11 mouse cellular contexts compared by ENCODE assay signal in the genomic region with DNA sequence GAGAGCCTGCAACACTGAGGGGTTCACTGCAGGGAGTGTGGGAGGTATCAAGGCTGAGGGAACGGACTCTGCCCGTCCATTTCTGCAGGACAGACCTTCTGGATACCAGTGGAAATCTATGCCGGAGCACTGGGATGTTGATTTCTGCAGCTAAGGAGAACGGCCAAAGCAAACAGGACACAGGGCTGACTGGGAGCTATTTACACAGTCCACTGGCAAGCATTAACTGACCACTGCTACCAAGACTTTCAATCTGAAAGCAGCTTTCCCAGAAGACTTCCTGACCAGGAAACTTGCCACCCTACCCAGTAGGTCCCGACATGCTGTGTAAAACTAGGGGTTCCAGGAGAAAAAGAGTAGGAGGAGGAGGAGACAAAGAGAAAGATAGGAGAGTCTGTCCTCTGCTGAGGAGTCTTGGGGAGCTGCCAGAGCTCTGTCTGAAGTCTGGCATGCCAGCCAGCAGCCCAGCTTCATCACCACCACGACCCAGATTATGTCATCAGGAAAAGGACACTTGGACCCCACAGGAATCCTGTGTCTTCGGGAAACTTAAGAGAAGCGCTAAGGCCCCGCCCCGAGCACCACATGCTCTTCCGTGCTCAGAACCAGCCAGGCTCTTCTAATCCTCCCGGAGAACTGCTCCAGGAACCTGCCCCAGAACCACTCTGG. TPM values are rescaled to one million over a fixed set of nuclear protein-coding genes. Genes with fewer than 3 reads are reported as not detected.
DNase-seq lines count a peak whose midpoint lies in the region; ATAC-seq and TF ChIP-seq lines count a peak whose summit lies in the region.
"Had no signal": no experiment of that assay in that cellular context is flagged by ENCODE, and none has a peak within 500 bp of the region (broad histone marks: within the 10 kb centered on the region; RNA-seq: fewer than 3 reads in every experiment).

No protein-coding gene starts in this region.

- H3K27ac ChIP-seq in stomach, embryonic 16.5 days (ENCODE audit: low read length): no peak overlapping the region
- H3K27ac ChIP-seq in stomach, postnatal 0 days (replicated peaks): no peak overlapping the region
- H3K27ac ChIP-seq in limb, embryonic 10.5 days: no peak overlapping the region
- no peak overlapping the region for H3K27ac ChIP-seq in forebrain, embryonic 15.5 days (replicated peaks)
- H3K27ac ChIP-seq: gastrocnemius, adult 2 months; limb, embryonic 12.5 days had no signal

- ATAC-seq in stomach, embryonic 16.5 days (ENCODE audit: insufficient read depth, low FRiP score): no peak
- ATAC-seq in stomach, postnatal 0 days (ENCODE audit: low FRiP score, low TSS enrichment): no peak
- no peak for ATAC-seq in megakaryocyte progenitor cell, adult 5-6 weeks (replicated peaks; ENCODE audit: poor library complexity)
- ATAC-seq in forebrain, embryonic 15.5 days (replicated peaks): no peak

- DNase-seq in heart, adult 9 months (ENCODE audit: low spot score in 2 of 2): peak; percentile 34 to 35
- DNase-seq in heart, postnatal 4 days: no peak
- no peak for DNase-seq in stomach, postnatal 0 days (ENCODE audit: low spot score)
- peak; percentile 90 for DNase-seq in kidney, adult 9 months
- DNase-seq in limb, embryonic 10.5 days (ENCODE audit: low spot score): no peak
- DNase-seq: gastrocnemius, adult 2 months had no signal

- no peak for TF ChIP-seq CTCF in stomach, postnatal 0 days (IDR thresholded peaks at IDR 0.05; ENCODE audit: low read depth)

- H3K27me3 ChIP-seq in stomach, embryonic 16.5 days (ENCODE audit: control insufficient read depth, insufficient read depth, low read length): no peaks in the 10 kb centered on the region
- no peaks in the 10 kb centered on the region for H3K27me3 ChIP-seq in stomach, postnatal 0 days (ENCODE audit: control insufficient read depth, insufficient read depth, low read length)
- no peaks in the 10 kb centered on the region for H3K27me3 ChIP-seq in limb, embryonic 10.5 days (ENCODE audit: low read depth, poor library complexity, severe bottlenecking)
- no peaks in the 10 kb centered on the region for H3K27me3 ChIP-seq in forebrain, embryonic 15.5 days
- H3K27me3 ChIP-seq: limb, embryonic 12.5 days had no signal

- TF ChIP-seq EP300 in stomach, postnatal 0 days (optimal IDR thresholded peaks at IDR 0.05): no peak

- peak overlapping the region; percentile 33; the same call in 1 of the 2 replicates for H3K9ac ChIP-seq in stomach, embryonic 16.5 days (ENCODE audit: low read length)
- H3K9ac ChIP-seq in stomach, postnatal 0 days (ENCODE audit: low read length): no peak overlapping the region
- no peak overlapping the region for H3K9ac ChIP-seq in forebrain, embryonic 15.5 days (replicated peaks)
- H3K9ac ChIP-seq: limb, embryonic 12.5 days had no signal

- H3K9me3 ChIP-seq in stomach, embryonic 16.5 days (replicated peaks; ENCODE audit: control insufficient read depth, low read length): no peaks in the 10 kb centered on the region
- H3K9me3 ChIP-seq in stomach, postnatal 0 days (ENCODE audit: control insufficient read depth, low read length): no peaks in the 10 kb centered on the region
- no peaks in the 10 kb centered on the region for H3K9me3 ChIP-seq in limb, embryonic 10.5 days (replicated peaks)
- no peaks in the 10 kb centered on the region for H3K9me3 ChIP-seq in forebrain, embryonic 15.5 days
- H3K9me3 ChIP-seq: G1E; limb, embryonic 12.5 days had no signal

- no peaks in the 10 kb centered on the region for H3K36me3 ChIP-seq in stomach, embryonic 16.5 days (ENCODE audit: control insufficient read depth, insufficient read depth, low read length)
- H3K36me3 ChIP-seq in stomach, postnatal 0 days (ENCODE audit: control insufficient read depth, insufficient read depth, low read length): no peaks in the 10 kb centered on the region
- no peaks in the 10 kb centered on the region for H3K36me3 ChIP-seq in limb, embryonic 10.5 days
- H3K36me3 ChIP-seq in forebrain, embryonic 15.5 days: no peaks in the 10 kb centered on the region
- H3K36me3 ChIP-seq: G1E; limb, embryonic 12.5 days had no signal

- peaks cover 6% of the 10 kb centered on the region; the same call in 1 of the 2 replicates for H3K4me1 ChIP-seq in stomach, embryonic 16.5 days (ENCODE audit: control insufficient read depth, insufficient read depth, low read length)
- no peaks in the 10 kb centered on the region for H3K4me1 ChIP-seq in stomach, postnatal 0 days (replicated peaks; ENCODE audit: control insufficient read depth, insufficient read depth)
- H3K4me1 ChIP-seq in limb, embryonic 10.5 days: 0 out of 2 replicates have a peak, but pooled peaks cover 4% of the 10 kb centered on the region
- H3K4me1 ChIP-seq in forebrain, embryonic 15.5 days: 0 out of 2 replicates have a peak, but pooled peaks cover 3% of the 10 kb centered on the region
- H3K4me1 ChIP-seq: limb, embryonic 12.5 days had no signal

- H3K4me3 ChIP-seq in stomach, embryonic 16.5 days (replicated peaks; ENCODE audit: low read length): no peak overlapping the region
- H3K4me3 ChIP-seq in stomach, postnatal 0 days (ENCODE audit: low read depth, low read length): no peak overlapping the region
- no peak overlapping the region for H3K4me3 ChIP-seq in limb, embryonic 10.5 days
- H3K4me3 ChIP-seq in forebrain, embryonic 15.5 days: no peak overlapping the region
- H3K4me3 ChIP-seq: gastrocnemius, adult 2 months; limb, embryonic 12.5 days had no signal

- H3K4me2 ChIP-seq in stomach, embryonic 16.5 days (ENCODE audit: low read depth, low read length): peak overlapping the region; percentile 32; the same call in 1 of the 2 replicates
- H3K4me2 ChIP-seq in stomach, postnatal 0 days (replicated peaks; ENCODE audit: low read depth): no peak overlapping the region
- no peak overlapping the region for H3K4me2 ChIP-seq in forebrain, embryonic 15.5 days (replicated peaks)
- H3K4me2 ChIP-seq: limb, embryonic 12.5 days had no signal

- 45% methylated on average over 12 of the region's 12 CpGs for WGBS in stomach, embryonic 16.5 days
- WGBS in stomach, postnatal 0 days: 37% methylated on average over 12 of the region's 12 CpGs
- 62% methylated on average over 12 of the region's 12 CpGs for WGBS in limb, embryonic 10.5 days
- WGBS in forebrain, embryonic 15.5 days: 53% methylated on average over 12 of the region's 12 CpGs

RNA-seq across cellular contexts. Expression of gene Gpr37l1, which starts 2.2 kb away (rescaled TPM):
- under 1 TPM in 1 of 2 experiments, not detected in 1; 0.18 TPM for total RNA-seq in heart, postnatal 4 days (2021)
- 0.90 and 1.3 TPM in 2 replicates for polyA plus RNA-seq in stomach, embryonic 16.5 days (2015; fragmentation: Nextera tagmentation; extraction: Ambion mirVana)
- 3.1 and 3.4 TPM in 2 replicates for polyA plus RNA-seq in stomach, postnatal 0 days (2015; fragmentation: Nextera tagmentation; extraction: Ambion mirVana)
- polyA plus RNA-seq in limb, embryonic 10.5 days (2016; fragmentation: Nextera tagmentation; extraction: Ambion mirVana): not detected in 2 replicates
- not detected in 2 replicates for total RNA-seq in megakaryocyte progenitor cell, adult 5-6 weeks (2015)
- not detected in 2 replicates for total RNA-seq in megakaryocyte progenitor cell, adult 5-6 weeks (2017)
- 0.31 and 0.33 TPM in 2 replicates for polyA plus RNA-seq in forebrain, embryonic 15.5 days (2015; fragmentation: Nextera tagmentation; extraction: Ambion mirVana)
- polyA plus RNA-seq: G1E; limb, embryonic 12.5 days had no signal

RNA-seq across cellular contexts. Expression of gene Arl8a, which starts 23.1 kb away (rescaled TPM):
- 10 to 100 TPM; 33.5 to 36.8 TPM for total RNA-seq in heart, postnatal 4 days (2021)
- polyA plus RNA-seq in stomach, embryonic 16.5 days (2015; fragmentation: Nextera tagmentation; extraction: Ambion mirVana): 35.3 and 37.6 TPM in 2 replicates
- 42.2 and 43.9 TPM in 2 replicates for polyA plus RNA-seq in stomach, postnatal 0 days (2015; fragmentation: Nextera tagmentation; extraction: Ambion mirVana)
- polyA plus RNA-seq in limb, embryonic 10.5 days (2016; fragmentation: Nextera tagmentation; extraction: Ambion mirVana): 32.7 and 42.2 TPM in 2 replicates
- total RNA-seq in megakaryocyte progenitor cell, adult 5-6 weeks (2015): 32.1 and 35.1 TPM in 2 replicates
- total RNA-seq in megakaryocyte progenitor cell, adult 5-6 weeks (2017): 18.4 and 19.9 TPM in 2 replicates
- polyA plus RNA-seq in forebrain, embryonic 15.5 days (2015; fragmentation: Nextera tagmentation; extraction: Ambion mirVana): 301 and 307 TPM in 2 replicates

RNA-seq across cellular contexts. Expression of gene Ptpn7, which starts 37.2 kb away (rescaled TPM):
- under 1 TPM; 0.47 to 0.52 TPM for total RNA-seq in heart, postnatal 4 days (2021)
- 1.6 and 2.8 TPM in 2 replicates for polyA plus RNA-seq in stomach, embryonic 16.5 days (2015; fragmentation: Nextera tagmentation; extraction: Ambion mirVana)
- 0.32 and 0.46 TPM in 2 replicates for polyA plus RNA-seq in stomach, postnatal 0 days (2015; fragmentation: Nextera tagmentation; extraction: Ambion mirVana)
- 1.4 and 1.9 TPM in 2 replicates for polyA plus RNA-seq in limb, embryonic 10.5 days (2016; fragmentation: Nextera tagmentation; extraction: Ambion mirVana)
- 75.0 and 75.4 TPM in 2 replicates for total RNA-seq in megakaryocyte progenitor cell, adult 5-6 weeks (2015)
- total RNA-seq in megakaryocyte progenitor cell, adult 5-6 weeks (2017): 103 and 112 TPM in 2 replicates
- 0.23 and 0.24 TPM in 2 replicates for polyA plus RNA-seq in forebrain, embryonic 15.5 days (2015; fragmentation: Nextera tagmentation; extraction: Ambion mirVana)

Comparison
In these comparisons a context has a peak if more than half of its experiments do, and no peak if none do; other contexts are left out.
1. DNase-seq: peak in heart, adult 9 months (2 of 2) and kidney, adult 9 months (single experiment); none in heart, postnatal 4 days (single experiment), stomach, postnatal 0 days (single experiment) and limb, embryonic 10.5 days (single experiment).